Mouse (Mus musculus): ENCODE results near the gene Tube1. TPM values are rescaled to one million over a fixed set of nuclear protein-coding genes. Genes with fewer than 3 reads are reported as not detected.
"Not testable (repeated sequence)": the region's sequence is repeated elsewhere in the genome, so short reads cannot be mapped to it uniquely, and the experiment has no call there.

The Tube1 gene
- polyA plus RNA-seq, 1 experiment = not detected

DNA sequence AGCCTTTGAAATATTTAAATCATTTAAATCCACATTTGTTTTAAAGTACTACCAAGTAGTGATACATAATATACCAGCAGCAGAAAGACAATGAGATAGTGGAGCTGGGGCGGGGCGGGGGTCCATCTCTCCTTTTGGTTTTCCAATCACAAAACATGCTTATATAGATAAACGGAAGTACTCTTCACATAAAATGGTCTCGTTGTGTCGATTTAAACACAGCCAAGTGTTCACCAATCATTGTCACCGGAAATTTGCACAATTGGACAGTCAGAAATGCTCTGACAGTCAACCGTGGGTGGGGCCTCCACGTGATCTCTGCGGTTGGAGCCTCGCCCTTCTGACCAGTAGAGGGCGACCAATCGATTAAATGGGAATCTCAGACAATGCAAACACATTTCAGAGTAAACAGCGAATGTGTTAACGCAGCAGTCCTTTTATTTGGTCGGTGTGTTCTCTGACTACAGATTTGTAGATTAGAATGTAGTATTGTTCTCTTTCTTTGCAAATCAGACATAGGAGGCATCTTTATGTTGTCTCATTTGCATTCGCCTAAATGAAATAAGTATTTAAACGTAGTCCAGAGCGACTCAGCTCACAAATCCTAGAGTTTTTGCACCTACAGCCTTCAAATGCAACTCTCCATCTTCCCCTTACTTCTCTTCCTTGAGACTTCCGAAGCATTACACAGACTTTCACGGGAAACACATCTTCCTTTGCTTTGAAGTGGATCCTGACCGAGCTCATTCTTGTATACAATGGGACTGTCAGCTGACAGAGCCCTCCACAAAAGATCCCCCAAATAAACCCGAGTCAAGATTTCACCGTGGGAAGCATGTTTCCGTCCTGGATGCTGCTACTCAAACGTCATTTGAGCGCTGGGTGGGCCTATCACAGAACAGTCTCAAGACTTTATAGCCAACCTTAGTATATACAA is 38.1 kb downstream of the Tube1 start:
- peak overlapping the region; percentile 97 for H3K27ac ChIP-seq (ENCODE audit: insufficient read depth, low read depth, low read length)
- peak overlapping the region; percentile 67 for H3K4me3 ChIP-seq (ENCODE audit: insufficient read depth, low read depth, low read length)
- 8% methylated on average over 26 of the region's 26 CpGs for WGBS
- TF ChIP-seq POLR2A (IDR thresholded peaks at IDR 0.05; ENCODE audit: insufficient read depth, low read depth, low read length) (no peak), CTCF (IDR thresholded peaks at IDR 0.05; ENCODE audit: insufficient read depth, low read depth, low read length) (peak; percentile 52; the same call in 1 of the 2 replicates)
- H3K4me1 ChIP-seq (ENCODE audit: control insufficient read depth, insufficient read depth, low read length) = peaks cover 18% of the 10 kb centered on the region

DNA sequence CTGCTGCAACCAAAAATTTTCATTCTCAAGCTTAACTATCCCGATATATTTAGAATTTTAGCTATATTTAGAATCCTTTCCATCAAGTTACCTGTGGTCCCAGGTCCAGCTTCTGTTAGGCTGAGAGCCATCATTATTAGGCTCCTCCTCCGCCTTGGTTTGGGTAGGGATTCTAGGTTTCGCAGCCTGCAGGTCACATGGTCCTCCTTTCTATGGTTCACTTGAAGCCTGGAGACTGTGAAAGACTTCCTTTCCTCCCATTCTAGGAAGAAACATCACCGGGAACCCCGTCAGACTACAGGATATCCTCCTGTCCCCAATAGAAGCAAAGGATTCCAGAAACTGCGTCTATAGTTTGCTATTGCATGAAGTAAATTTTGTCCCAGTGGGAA is 38.8 kb downstream of the Tube1 start:
- H3K4me3 ChIP-seq (ENCODE audit: insufficient read depth, low read depth, low read length) = no peak overlapping the region
- 63% methylated on average over 6 of the region's 6 CpGs for WGBS
- TF ChIP-seq POLR2A (IDR thresholded peaks at IDR 0.05; ENCODE audit: insufficient read depth, low read depth, low read length) (no peak), CTCF (IDR thresholded peaks at IDR 0.05; ENCODE audit: insufficient read depth, low read depth, low read length) (no peak)
- peaks cover 18% of the 10 kb centered on the region for H3K4me1 ChIP-seq (ENCODE audit: control insufficient read depth, insufficient read depth, low read length)
- 0 out of 2 replicates have a peak overlapping the region, but pooled peaks have one; percentile 9 for H3K27ac ChIP-seq (ENCODE audit: insufficient read depth, low read depth, low read length)

GRCm38 (mm10) chr10:39173077-39173476 is 39.3 kb downstream of the Tube1 start:
- H3K27ac ChIP-seq (ENCODE audit: insufficient read depth, low read depth, low read length) = 0 out of 2 replicates have a peak overlapping the region, but pooled peaks have one; percentile 9
- no peak overlapping the region for H3K4me3 ChIP-seq (ENCODE audit: insufficient read depth, low read depth, low read length)
- WGBS = 12% methylated on average over 13 of the region's 13 CpGs
- H3K4me1 ChIP-seq (ENCODE audit: control insufficient read depth, insufficient read depth, low read length) = peaks cover 18% of the 10 kb centered on the region
- TF ChIP-seq CTCF (IDR thresholded peaks at IDR 0.05; ENCODE audit: insufficient read depth, low read depth, low read length) = no peak
- no peak for TF ChIP-seq POLR2A (IDR thresholded peaks at IDR 0.05; ENCODE audit: insufficient read depth, low read depth, low read length)

GRCm38 (mm10) chr10:39176981-39177380 is 43.2 kb downstream of the Tube1 start:
- Histone ChIP-seq H3K4me1 (ENCODE audit: control insufficient read depth, insufficient read depth, low read length) (peaks cover 9% of the 10 kb centered on the region), H3K27ac (ENCODE audit: insufficient read depth, low read depth, low read length) (no peak overlapping the region), H3K4me3 (ENCODE audit: insufficient read depth, low read depth, low read length) (no peak overlapping the region)
- WGBS = 88% methylated on average over 5 of the region's 5 CpGs
- TF ChIP-seq POLR2A (IDR thresholded peaks at IDR 0.05; ENCODE audit: insufficient read depth, low read depth, low read length) = no peak
- TF ChIP-seq CTCF (IDR thresholded peaks at IDR 0.05; ENCODE audit: insufficient read depth, low read depth, low read length) = no peak

DNA sequence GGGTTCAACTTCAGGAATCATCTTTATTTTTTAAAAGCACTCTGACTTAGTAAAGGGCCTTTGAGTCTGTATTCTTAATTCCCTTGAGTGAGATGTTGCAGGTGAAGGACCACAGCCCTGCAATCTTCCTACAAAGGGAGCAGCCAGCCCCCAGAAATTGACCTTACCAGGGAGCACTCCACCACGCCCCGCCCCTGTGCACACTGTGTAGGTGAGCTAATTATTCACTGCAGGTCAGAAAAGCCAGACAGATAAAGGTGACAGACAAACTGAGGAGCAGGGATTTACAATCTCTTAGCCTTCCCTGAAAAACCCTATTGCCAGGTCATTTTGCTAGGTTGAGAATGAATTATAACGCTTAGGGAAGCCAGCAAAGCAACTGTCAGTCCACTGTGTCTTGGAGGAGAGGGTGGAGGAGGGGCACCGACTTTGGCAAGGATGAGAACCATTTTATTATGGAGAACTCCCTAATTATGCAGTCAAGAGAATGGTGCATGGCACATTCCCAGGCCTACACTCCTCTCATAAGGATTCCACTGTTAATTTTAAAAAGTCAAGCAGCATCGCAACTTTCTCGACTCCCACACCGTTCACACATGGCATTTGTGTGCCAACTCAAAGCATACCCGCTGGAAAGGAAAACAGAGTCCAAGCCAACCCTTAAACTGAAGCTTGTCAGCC is 51.2 kb downstream of the Tube1 start:
- no peak overlapping the region for H3K27ac ChIP-seq (ENCODE audit: insufficient read depth, low read depth, low read length)
- H3K4me3 ChIP-seq (ENCODE audit: insufficient read depth, low read depth, low read length) = no peak overlapping the region
- peaks cover 3% of the 10 kb centered on the region; the same call in 1 of the 2 replicates for H3K4me1 ChIP-seq (ENCODE audit: control insufficient read depth, insufficient read depth, low read length)
- WGBS = 41% methylated on average over 8 of the region's 8 CpGs
- TF ChIP-seq POLR2A (IDR thresholded peaks at IDR 0.05; ENCODE audit: insufficient read depth, low read depth, low read length) (no peak), CTCF (IDR thresholded peaks at IDR 0.05; ENCODE audit: insufficient read depth, low read depth, low read length) (no peak)

DNA sequence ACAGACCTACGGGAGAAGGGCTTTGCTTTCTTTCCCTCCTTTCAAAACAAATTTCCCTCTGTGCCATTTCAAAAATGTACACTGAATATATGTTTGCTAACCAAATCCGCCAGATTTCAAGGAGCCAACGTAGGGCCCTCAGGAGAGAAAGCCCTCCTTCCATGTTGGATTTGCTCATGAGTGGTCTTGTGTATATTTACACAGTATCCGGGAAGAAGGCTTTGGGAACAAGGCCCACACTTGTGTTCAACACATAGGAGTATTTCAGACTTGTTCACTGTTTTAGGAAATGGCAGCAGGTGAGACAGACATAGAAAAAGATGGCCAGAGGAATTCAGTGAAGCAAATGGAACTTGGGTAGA is 51.8 kb downstream of the Tube1 start:
- TF ChIP-seq CTCF (IDR thresholded peaks at IDR 0.05; ENCODE audit: insufficient read depth, low read depth, low read length) (no peak), POLR2A (IDR thresholded peaks at IDR 0.05; ENCODE audit: insufficient read depth, low read depth, low read length) (no peak)
- WGBS = 69% methylated on average over 4 of the region's 4 CpGs
- no peak overlapping the region for H3K27ac ChIP-seq (ENCODE audit: insufficient read depth, low read depth, low read length)
- H3K4me1 ChIP-seq (ENCODE audit: control insufficient read depth, insufficient read depth, low read length) = peaks cover 3% of the 10 kb centered on the region; the same call in 1 of the 2 replicates
- no peak overlapping the region for H3K4me3 ChIP-seq (ENCODE audit: insufficient read depth, low read depth, low read length)

DNA sequence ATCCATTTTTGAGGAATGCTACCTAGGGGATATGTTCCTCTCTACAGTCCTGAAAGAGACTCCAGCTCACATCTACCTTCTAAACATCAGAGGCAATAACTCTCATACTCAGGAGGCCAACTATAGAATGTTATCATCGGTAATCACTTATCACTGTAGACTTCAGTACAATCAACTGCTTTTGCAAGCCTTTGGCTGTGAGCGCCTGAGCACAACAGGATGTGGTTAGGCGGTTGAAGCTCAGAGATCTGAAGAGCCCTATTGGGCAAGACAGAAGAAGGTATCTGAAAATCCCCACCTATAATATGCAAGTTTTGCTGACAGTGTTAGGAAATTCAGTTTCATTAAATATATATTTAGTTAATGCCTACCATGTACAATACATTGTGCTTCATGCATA is 58.9 kb downstream of the Tube1 start:
- Histone ChIP-seq H3K27ac (ENCODE audit: insufficient read depth, low read depth, low read length) (no peak overlapping the region), H3K4me3 (ENCODE audit: insufficient read depth, low read depth, low read length) (no peak overlapping the region), H3K4me1 (ENCODE audit: control insufficient read depth, insufficient read depth, low read length) (no peaks in the 10 kb centered on the region)
- no peak for TF ChIP-seq CTCF (IDR thresholded peaks at IDR 0.05; ENCODE audit: insufficient read depth, low read depth, low read length)
- TF ChIP-seq POLR2A (IDR thresholded peaks at IDR 0.05; ENCODE audit: insufficient read depth, low read depth, low read length) = no peak
- 93% methylated on average over 3 of the region's 3 CpGs for WGBS

- H3K4me1 ChIP-seq (ENCODE audit: control insufficient read depth, insufficient read depth, low read length); H3K27ac ChIP-seq (ENCODE audit: insufficient read depth, low read depth, low read length); H3K4me3 ChIP-seq (ENCODE audit: insufficient read depth, low read depth, low read length): not testable (repeated sequence)
- WGBS = 92% methylated on average over 11 of the region's 11 CpGs
Observed at GRCm38 (mm10) chr10:39198216-39198615, 64.4 kb downstream of the Tube1 start.

Other genes starting within 250 kb of the Tube1 start
- gene Lama4, start 168.5 kb upstream of the Tube1 start, polyA plus RNA-seq (2012; ENCODE audit: insufficient read depth, insufficient read length, low replicate concordance, missing spikeins) = not detected in 2 replicates
- not detected in 2 replicates for gene Fam229b, start 62 bp upstream of the Tube1 start, polyA plus RNA-seq (2012; ENCODE audit: insufficient read depth, insufficient read length, low replicate concordance, missing spikeins)
- gene Ccn6, start 29.8 kb downstream of the Tube1 start, polyA plus RNA-seq (2012; ENCODE audit: insufficient read depth, insufficient read length, low replicate concordance, missing spikeins) = not detected in 2 replicates
- 322 TPM in 1 of 2 replicates, not detected in the other for gene Fyn, start 234.9 kb downstream of the Tube1 start, polyA plus RNA-seq (2012; ENCODE audit: insufficient read depth, insufficient read length, low replicate concordance, missing spikeins)